Mouse (Mus musculus): ENCODE measurements around the gene Nid2. TPM values are rescaled to one million over a fixed set of nuclear protein-coding genes. Genes with fewer than 3 reads are reported as not detected.

The Nid2 gene
- polyA plus RNA-seq, 1 experiment: not detected

DNA sequence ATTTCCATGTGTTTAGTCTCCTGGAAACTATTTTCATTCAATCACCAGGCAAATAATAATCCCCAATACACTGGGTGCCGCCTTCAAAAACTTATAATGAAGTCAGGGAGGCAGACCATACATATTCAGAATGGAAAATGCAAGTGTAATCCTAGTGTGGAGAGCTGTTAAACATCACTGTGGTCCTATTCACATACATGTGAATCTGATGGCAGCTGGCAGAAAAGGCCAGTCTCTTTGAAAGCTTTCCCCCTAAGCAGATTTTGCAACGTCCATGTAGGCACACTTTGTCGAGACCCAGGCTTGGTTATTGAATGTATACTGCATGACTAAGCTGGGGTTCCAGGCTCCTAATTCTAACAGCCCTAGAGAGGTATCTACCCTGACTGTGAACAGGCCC is 32.0 kb upstream of the Nid2 start:
- Histone ChIP-seq H3K4me3 (ENCODE audit: insufficient read depth, low read depth, low read length) (no peak overlapping the region), H3K27ac (ENCODE audit: insufficient read depth, low read depth, low read length) (no peak overlapping the region), H3K4me1 (ENCODE audit: control insufficient read depth, insufficient read depth, low read length) (no peaks in the 10 kb centered on the region)
- TF ChIP-seq CTCF (IDR thresholded peaks at IDR 0.05; ENCODE audit: insufficient read depth, low read depth, low read length) (no peak), POLR2A (IDR thresholded peaks at IDR 0.05; ENCODE audit: insufficient read depth, low read depth, low read length) (no peak)
- 57% methylated on average over 3 of the region's 3 CpGs for WGBS

DNA sequence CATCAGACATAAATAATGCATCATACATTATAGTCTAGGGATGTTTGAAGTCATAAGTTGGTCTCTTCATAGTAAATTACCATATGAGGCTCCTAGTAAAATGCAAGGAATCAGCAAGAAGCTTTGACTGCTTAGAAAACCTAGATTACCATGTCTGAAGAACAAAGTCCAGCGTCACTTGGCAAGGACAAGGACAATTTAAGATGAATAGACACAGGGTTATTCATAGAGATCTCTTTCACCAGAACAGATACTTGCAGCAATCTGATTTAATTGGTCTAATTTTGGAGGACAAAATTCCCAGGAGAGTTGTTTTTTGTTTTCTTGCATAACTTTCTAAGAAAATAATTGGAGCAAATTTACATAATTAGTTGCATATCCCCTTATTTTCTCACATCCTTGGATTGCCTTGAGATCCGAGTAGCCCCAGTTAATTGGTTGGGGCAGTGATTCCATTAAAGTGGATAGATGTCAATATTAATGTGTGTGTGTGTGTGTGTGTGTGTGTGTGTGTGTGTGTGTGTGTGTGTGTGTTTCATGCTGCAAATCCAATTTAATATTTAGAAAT is 30.9 kb upstream of the Nid2 start:
- Histone ChIP-seq H3K27ac (ENCODE audit: insufficient read depth, low read depth, low read length) (no peak overlapping the region), H3K4me3 (ENCODE audit: insufficient read depth, low read depth, low read length) (no peak overlapping the region), H3K4me1 (ENCODE audit: control insufficient read depth, insufficient read depth, low read length) (no peaks in the 10 kb centered on the region)
- 57% methylated on average over 2 of the region's 2 CpGs for WGBS
- TF ChIP-seq POLR2A (IDR thresholded peaks at IDR 0.05; ENCODE audit: insufficient read depth, low read depth, low read length) (no peak), CTCF (IDR thresholded peaks at IDR 0.05; ENCODE audit: insufficient read depth, low read depth, low read length) (no peak)

- H3K27ac ChIP-seq (ENCODE audit: insufficient read depth, low read depth, low read length): no peak overlapping the region
- no peak overlapping the region for H3K4me3 ChIP-seq (ENCODE audit: insufficient read depth, low read depth, low read length)
- TF ChIP-seq POLR2A (IDR thresholded peaks at IDR 0.05; ENCODE audit: insufficient read depth, low read depth, low read length): no peak
- no peak for TF ChIP-seq CTCF (IDR thresholded peaks at IDR 0.05; ENCODE audit: insufficient read depth, low read depth, low read length)
- no peaks in the 10 kb centered on the region for H3K4me1 ChIP-seq (ENCODE audit: control insufficient read depth, insufficient read depth, low read length)
- 79% methylated on average over 5 of the region's 5 CpGs for WGBS
Observed at GRCm38 (mm10) chr14:19728278-19728677, 22.8 kb upstream of the Nid2 start.

DNA sequence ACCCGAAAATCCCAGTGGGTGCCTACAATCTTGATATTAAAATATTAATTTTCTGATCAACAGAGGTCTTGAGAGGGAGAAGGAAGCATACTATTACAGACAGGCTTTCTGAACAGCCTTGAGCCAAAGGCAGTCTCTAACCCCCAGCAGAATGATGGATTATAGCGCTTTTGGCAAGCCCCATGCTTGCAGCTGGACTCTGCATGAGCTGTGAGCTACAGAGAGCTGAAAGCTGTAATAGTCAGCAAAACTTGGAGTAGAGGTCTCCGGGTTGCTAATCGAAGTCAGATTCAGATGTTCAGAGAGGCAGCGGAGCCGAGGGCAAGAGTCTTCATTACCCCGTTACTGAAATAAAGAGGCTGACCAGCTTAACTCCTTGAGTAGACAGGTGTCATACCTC is 22.3 kb upstream of the Nid2 start:
- Histone ChIP-seq H3K4me1 (ENCODE audit: control insufficient read depth, insufficient read depth, low read length) (no peaks in the 10 kb centered on the region), H3K27ac (ENCODE audit: insufficient read depth, low read depth, low read length) (no peak overlapping the region), H3K4me3 (ENCODE audit: insufficient read depth, low read depth, low read length) (no peak overlapping the region)
- whole genome bisulfite sequencing: 66% methylated on average over 7 of the region's 7 CpGs
- TF ChIP-seq CTCF (IDR thresholded peaks at IDR 0.05; ENCODE audit: insufficient read depth, low read depth, low read length) (no peak), POLR2A (IDR thresholded peaks at IDR 0.05; ENCODE audit: insufficient read depth, low read depth, low read length) (no peak)

- WGBS: 98% methylated on average over 2 of the region's 2 CpGs
- no peaks in the 10 kb centered on the region for H3K4me1 ChIP-seq (ENCODE audit: control insufficient read depth, insufficient read depth, low read length)
- no peak overlapping the region for H3K4me3 ChIP-seq (ENCODE audit: insufficient read depth, low read depth, low read length)
- TF ChIP-seq CTCF (IDR thresholded peaks at IDR 0.05; ENCODE audit: insufficient read depth, low read depth, low read length) (no peak), POLR2A (IDR thresholded peaks at IDR 0.05; ENCODE audit: insufficient read depth, low read depth, low read length) (no peak)
- no peak overlapping the region for H3K27ac ChIP-seq (ENCODE audit: insufficient read depth, low read depth, low read length)
Observed at GRCm38 (mm10) chr14:19732097-19732496, 19.0 kb upstream of the Nid2 start.

- 40% methylated on average over 4 of the region's 4 CpGs for WGBS
- TF ChIP-seq POLR2A (IDR thresholded peaks at IDR 0.05; ENCODE audit: insufficient read depth, low read depth, low read length) (no peak), CTCF (IDR thresholded peaks at IDR 0.05; ENCODE audit: insufficient read depth, low read depth, low read length) (no peak)
- no peak overlapping the region for H3K4me3 ChIP-seq (ENCODE audit: insufficient read depth, low read depth, low read length)
- H3K27ac ChIP-seq (ENCODE audit: insufficient read depth, low read depth, low read length): no peak overlapping the region
- no peaks in the 10 kb centered on the region for H3K4me1 ChIP-seq (ENCODE audit: control insufficient read depth, insufficient read depth, low read length)
Observed at GRCm38 (mm10) chr14:19733490-19734282, 17.4 kb upstream of the Nid2 start.

- Histone ChIP-seq H3K4me3 (ENCODE audit: insufficient read depth, low read depth, low read length) (no peak overlapping the region), H3K27ac (ENCODE audit: insufficient read depth, low read depth, low read length) (no peak overlapping the region), H3K4me1 (ENCODE audit: control insufficient read depth, insufficient read depth, low read length) (no peaks in the 10 kb centered on the region)
- TF ChIP-seq CTCF (IDR thresholded peaks at IDR 0.05; ENCODE audit: insufficient read depth, low read depth, low read length): no peak
- no peak for TF ChIP-seq POLR2A (IDR thresholded peaks at IDR 0.05; ENCODE audit: insufficient read depth, low read depth, low read length)
- WGBS: 46% methylated on average over 6 of the region's 6 CpGs
Observed at GRCm38 (mm10) chr14:19735303-19735702, 15.8 kb upstream of the Nid2 start.

GRCm38 (mm10) chr14:19737568-19737967 is 13.5 kb upstream of the Nid2 start:
- TF ChIP-seq POLR2A (IDR thresholded peaks at IDR 0.05; ENCODE audit: insufficient read depth, low read depth, low read length): no peak
- no peak for TF ChIP-seq CTCF (IDR thresholded peaks at IDR 0.05; ENCODE audit: insufficient read depth, low read depth, low read length)
- no peak overlapping the region for H3K4me3 ChIP-seq (ENCODE audit: insufficient read depth, low read depth, low read length)
- H3K4me1 ChIP-seq (ENCODE audit: control insufficient read depth, insufficient read depth, low read length): no peaks in the 10 kb centered on the region
- H3K27ac ChIP-seq (ENCODE audit: insufficient read depth, low read depth, low read length): no peak overlapping the region

DNA sequence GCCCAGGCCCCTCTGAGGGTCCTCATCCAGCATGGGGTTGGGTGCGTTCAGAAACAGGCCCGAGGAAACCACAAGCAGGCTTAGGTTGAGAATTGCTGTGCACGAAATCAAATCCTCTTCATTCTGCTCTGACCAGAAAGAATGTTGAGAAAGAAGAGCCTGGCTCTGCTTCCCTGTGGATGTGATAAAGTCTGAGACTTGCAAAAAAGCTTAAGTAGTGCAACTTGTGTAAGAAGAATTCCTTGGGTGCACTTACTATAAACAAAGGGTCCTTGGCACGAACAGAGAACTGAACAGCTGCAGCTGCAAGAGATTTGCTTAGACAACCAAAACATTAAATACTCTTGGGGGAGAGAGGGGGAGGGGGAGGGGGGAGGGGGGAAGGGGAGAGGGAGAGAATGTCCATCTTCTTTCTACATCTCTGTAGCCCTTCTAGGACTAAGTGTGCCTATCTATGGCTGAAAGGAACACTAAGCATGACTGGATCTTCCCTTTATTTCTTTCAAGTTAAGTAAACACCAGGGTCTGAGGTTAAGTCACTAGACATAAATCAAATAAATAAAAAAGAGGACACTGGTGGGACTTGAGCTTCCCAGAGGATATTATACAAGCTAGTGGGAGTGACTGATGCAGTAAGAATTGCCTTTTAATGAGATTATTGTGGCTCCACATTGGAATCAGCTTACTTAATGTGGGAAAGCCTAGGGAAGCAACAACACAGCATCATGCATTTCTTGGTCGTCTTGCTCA is 12.8 kb upstream of the Nid2 start:
- Histone ChIP-seq H3K4me1 (ENCODE audit: control insufficient read depth, insufficient read depth, low read length) (no peaks in the 10 kb centered on the region), H3K27ac (ENCODE audit: insufficient read depth, low read depth, low read length) (no peak overlapping the region), H3K4me3 (ENCODE audit: insufficient read depth, low read depth, low read length) (no peak overlapping the region)
- TF ChIP-seq POLR2A (IDR thresholded peaks at IDR 0.05; ENCODE audit: insufficient read depth, low read depth, low read length): no peak
- no peak for TF ChIP-seq CTCF (IDR thresholded peaks at IDR 0.05; ENCODE audit: insufficient read depth, low read depth, low read length)
- 45% methylated on average over 5 of the region's 5 CpGs for WGBS
